Mouse (Mus musculus): ENCODE data around the gene Ptpn22. TPM values are rescaled to one million over a fixed set of nuclear protein-coding genes. Genes with fewer than 3 reads are reported as not detected.
"Not testable (repeated sequence)": the region's sequence is repeated elsewhere in the genome, so short reads cannot be mapped to it uniquely, and the experiment has no call there.

The Ptpn22 gene
- 0.28 TPM in 1 of 2 replicates, not detected in the other for polyA plus RNA-seq (2016; fragmentation: Nextera tagmentation; extraction: Ambion mirVana)

DNA sequence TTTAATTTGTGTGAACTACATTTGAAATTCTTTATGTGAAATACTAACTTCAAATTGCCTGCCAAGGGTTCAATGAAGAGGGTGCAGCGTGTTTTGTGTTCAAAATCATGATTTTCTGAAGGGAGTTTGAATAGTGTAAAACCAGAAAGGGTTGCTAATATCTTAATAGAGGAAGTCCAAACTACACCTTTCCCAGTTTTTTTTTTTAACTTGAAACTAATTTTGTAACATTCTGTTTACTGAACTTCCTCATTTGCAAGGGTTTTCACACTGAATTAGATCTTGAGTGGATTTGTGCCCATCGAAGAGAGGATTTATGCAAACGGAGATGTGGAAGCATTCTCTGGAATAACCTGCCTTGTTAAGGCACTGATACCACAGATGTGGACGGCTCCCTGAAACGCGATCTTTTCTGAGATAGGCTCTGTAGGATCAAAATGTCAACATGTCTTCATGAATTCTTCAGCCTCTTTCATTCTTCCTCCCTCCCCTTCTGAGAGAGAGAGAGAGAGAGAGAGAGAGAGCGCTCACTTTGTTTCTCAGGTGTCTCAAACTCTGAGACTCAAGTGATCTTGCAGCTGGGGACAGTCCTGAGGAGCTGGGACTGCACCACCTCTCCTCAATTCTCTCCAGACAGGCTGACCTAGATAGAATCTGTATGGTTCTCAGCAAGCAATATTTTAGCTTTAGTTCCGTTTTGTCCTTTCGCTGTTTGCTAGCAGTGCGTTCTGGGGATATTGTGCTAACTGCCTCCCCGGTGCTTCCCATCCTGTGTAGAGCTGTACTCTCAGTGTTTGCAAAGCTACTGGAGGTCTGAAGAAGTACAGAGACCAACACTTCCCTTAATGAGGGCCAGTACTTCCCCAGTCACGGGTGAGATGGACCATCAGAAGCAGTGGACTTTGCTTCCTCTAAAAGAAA, at the start of gene Ptpn22:
Gene Ptpn22 (plus strand): TSS at position 915 of the 921 bp plus-strand sequence.
- no peak within 1 kb of the TSS for H3K4me3 ChIP-seq
- H3K4me1 ChIP-seq = no peaks in the 10 kb centered on the region
- no peaks in the 10 kb centered on the region for H3K36me3 ChIP-seq
- 82% methylated on average over 12 of the region's 12 CpGs for WGBS
- H3K27me3 ChIP-seq (ENCODE audit: low read depth, poor library complexity, severe bottlenecking) = no peaks in the 10 kb centered on the region
- no peak for DNase-seq (ENCODE audit: low spot score)
- no peak within 1 kb of the TSS for H3K27ac ChIP-seq
- H3K9me3 ChIP-seq (replicated peaks) = no peaks in the 10 kb centered on the region

DNA sequence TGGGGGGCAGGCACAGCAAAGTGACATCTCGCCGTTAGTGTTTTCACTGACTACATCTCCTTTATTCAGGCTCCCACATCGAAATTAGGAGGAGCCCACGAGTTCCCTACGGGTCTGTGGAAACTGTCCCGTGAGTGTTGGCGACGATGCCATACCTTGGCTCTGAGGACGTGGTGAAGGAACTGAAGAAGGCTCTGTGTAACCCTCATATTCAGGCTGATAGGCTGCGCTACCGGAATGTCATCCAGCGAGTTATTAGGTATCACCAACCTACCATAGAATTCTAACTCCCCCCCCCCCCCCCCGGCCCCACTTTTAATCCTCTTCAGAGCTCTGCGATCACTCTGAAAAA, 49.8 kb upstream of the Ptpn22 start:
- Histone ChIP-seq H3K27ac (peak overlapping the region; percentile 92), H3K4me3 (peak overlapping the region; percentile 84), H3K27me3 (ENCODE audit: low read depth, poor library complexity, severe bottlenecking) (no peaks in the 10 kb centered on the region), H3K9me3 (replicated peaks) (no peaks in the 10 kb centered on the region), H3K4me1 (peaks cover 18% of the 10 kb centered on the region), H3K36me3 (peaks cover 46% of the 10 kb centered on the region)
- WGBS = 3% methylated on average over 14 of the region's 14 CpGs
- DNase-seq (ENCODE audit: low spot score) = no peak

DNA sequence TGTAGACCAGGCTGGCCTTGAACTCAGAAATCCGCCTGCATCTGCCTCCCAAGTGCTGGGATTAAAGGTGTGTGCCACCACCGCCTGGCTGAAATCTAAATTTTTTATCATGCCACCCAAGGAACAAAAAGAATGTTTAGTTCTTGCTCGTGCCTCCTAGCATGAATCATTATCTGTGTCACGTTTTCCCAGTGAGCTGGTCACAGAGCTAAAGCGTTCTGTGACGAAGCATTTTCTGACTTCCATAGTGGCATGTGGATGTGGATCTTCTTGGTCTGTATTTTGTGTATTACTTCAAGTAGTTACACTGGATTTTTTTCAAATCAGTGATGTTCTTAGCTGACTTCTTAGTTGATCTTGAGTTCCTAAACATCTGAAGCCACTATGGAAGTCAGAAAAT, 48.6 kb upstream of the Ptpn22 start:
- Histone ChIP-seq H3K36me3 (peaks cover 47% of the 10 kb centered on the region), H3K27me3 (ENCODE audit: low read depth, poor library complexity, severe bottlenecking) (no peaks in the 10 kb centered on the region), H3K4me3 (no peak overlapping the region), H3K4me1 (peaks cover 18% of the 10 kb centered on the region), H3K27ac (no peak overlapping the region), H3K9me3 (replicated peaks) (no peaks in the 10 kb centered on the region)
- WGBS = 90% methylated on average over 6 of the region's 6 CpGs
- DNase-seq (ENCODE audit: low spot score) = no peak

DNA sequence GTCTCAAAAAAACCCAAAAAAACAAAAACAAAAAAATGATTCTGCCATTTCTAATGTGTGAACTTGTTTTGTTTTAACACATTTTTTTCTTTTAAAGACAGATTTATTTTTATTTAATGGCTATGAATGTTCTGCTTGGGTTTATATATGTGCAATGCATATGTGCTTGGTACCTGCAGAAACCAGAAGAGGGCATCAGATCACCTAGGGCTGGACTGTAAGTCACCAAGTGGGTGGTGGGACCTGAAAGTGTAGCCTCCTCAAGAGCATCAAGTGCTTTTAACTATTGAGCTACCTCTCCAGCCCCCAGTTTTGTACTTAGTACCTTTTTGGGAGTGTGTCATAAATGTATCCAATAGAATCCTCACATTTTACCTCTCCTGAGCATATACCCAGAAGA, 32.0 kb upstream of the Ptpn22 start:
- H3K36me3 ChIP-seq = peaks cover 9% of the 10 kb centered on the region
- no peak for DNase-seq (ENCODE audit: low spot score)
- no peaks in the 10 kb centered on the region for H3K4me1 ChIP-seq
- H3K27me3 ChIP-seq (ENCODE audit: low read depth, poor library complexity, severe bottlenecking) = no peaks in the 10 kb centered on the region
- H3K27ac ChIP-seq = no peak overlapping the region
- H3K9me3 ChIP-seq (replicated peaks) = no peaks in the 10 kb centered on the region
- no peak overlapping the region for H3K4me3 ChIP-seq

DNA sequence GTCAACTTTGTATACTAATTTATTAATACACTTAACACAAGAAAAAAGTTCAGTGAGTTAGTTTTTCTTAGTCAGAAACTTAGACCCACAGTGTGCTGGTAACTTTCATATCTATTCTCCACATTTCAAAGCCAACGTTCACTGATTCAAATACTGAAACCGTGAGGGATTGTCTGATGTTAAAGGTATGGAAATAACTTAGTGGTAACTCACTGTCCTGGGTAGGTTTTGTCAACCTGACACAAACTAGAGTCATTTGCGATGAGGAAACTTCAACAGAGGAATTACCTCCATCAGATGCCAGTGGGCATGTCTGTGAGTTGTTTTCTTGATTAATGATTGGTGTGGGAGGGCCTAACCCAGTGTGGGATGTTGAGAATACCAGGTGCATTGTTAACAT, 30.6 kb upstream of the Ptpn22 start:
- H3K36me3 ChIP-seq = no peaks in the 10 kb centered on the region
- 89% methylated on average over 3 of the region's 3 CpGs for WGBS
- no peaks in the 10 kb centered on the region for H3K27me3 ChIP-seq (ENCODE audit: low read depth, poor library complexity, severe bottlenecking)

DNA sequence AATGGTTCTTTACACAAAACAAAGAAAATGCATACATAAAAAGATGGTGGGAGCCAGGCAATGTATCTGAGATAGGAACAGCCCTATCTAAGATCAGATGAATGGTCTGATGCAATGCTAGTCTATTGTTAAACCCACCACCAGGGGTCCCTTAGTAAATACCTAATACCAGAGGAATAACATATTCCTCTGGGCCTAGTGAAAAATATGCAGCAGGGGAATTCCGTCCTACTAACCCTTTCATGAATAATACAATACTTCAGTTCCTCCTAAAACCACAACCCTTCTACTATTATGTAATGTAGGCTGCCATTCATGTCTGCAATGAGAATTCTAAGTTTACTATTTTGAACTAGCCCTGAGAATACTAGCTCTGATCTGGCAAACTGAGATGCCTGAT, 28.9 kb upstream of the Ptpn22 start:
- DNase-seq (ENCODE audit: low spot score) = not testable (repeated sequence)

More for the DNA sequence above, 30.6 kb upstream of the Ptpn22 start:
- no peaks in the 10 kb centered on the region for H3K4me1 ChIP-seq
- H3K4me3 ChIP-seq = no peak overlapping the region
- no peak for DNase-seq (ENCODE audit: low spot score)
- no peak overlapping the region for H3K27ac ChIP-seq
- no peaks in the 10 kb centered on the region for H3K9me3 ChIP-seq (replicated peaks)

DNA sequence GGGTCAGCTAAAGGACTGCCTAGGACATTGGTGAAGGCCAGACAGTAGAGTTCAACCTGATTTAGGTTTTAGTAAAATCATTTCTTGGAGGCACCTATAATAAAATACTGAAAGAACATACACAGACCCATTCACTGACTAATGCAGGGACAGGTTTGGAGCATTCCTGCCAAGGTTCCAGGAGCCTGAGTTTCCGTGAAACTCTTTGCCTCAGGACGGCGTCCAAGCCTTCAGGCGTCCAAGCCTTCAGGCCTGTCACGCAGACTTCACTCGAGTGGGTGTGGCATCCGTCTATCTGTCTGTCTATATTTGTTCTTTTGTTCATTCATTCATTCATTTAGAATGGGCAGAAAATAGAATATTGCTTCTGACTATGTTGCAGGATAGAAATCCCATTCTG, 28.4 kb upstream of the Ptpn22 start:
- 88% methylated on average over 7 of the region's 7 CpGs for WGBS
- no peaks in the 10 kb centered on the region for H3K36me3 ChIP-seq
- no peaks in the 10 kb centered on the region for H3K27me3 ChIP-seq (ENCODE audit: low read depth, poor library complexity, severe bottlenecking)
- H3K9me3 ChIP-seq (replicated peaks) = no peaks in the 10 kb centered on the region
- H3K4me1 ChIP-seq = no peaks in the 10 kb centered on the region
- H3K27ac ChIP-seq = no peak overlapping the region
- no peak for DNase-seq (ENCODE audit: low spot score)
- H3K4me3 ChIP-seq = no peak overlapping the region

More for the DNA sequence above, 28.9 kb upstream of the Ptpn22 start:
- not testable (repeated sequence) for H3K4me1 ChIP-seq; H3K36me3 ChIP-seq; H3K27ac ChIP-seq; H3K4me3 ChIP-seq; H3K27me3 ChIP-seq (ENCODE audit: low read depth, poor library complexity, severe bottlenecking); H3K9me3 ChIP-seq (replicated peaks)
- 92% methylated on average over 1 of the region's 1 CpGs for WGBS

DNA sequence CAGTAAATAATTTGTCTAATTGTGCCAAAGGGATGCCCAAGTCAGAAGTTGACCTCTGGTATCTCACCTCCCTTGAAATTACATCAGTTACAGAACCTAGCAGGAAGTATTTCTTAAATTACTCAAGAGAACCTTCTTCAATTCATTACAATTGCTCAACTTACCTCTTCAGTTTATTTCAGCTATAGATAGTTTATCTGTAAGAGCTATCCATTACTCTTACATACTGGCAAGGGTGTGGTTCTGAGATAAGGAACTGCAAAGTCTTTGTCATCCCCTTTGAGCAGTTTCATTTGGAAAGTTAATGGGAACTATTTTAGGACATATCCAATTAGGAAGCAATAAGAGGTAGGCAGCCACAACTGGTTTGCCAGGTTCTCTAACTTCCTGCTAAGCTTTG, 27.2 kb upstream of the Ptpn22 start, which contains the start of gene Bcl2l15:
Gene Bcl2l15 (plus strand): TSS at position 176 of the 400 bp plus-strand sequence.
- H3K36me3 ChIP-seq = no peaks in the 10 kb centered on the region
- H3K27ac ChIP-seq = no peak within 1 kb of the TSS
- H3K4me3 ChIP-seq = no peak within 1 kb of the TSS
- H3K9me3 ChIP-seq (replicated peaks) = no peaks in the 10 kb centered on the region
- no peak for DNase-seq (ENCODE audit: low spot score)
- no peaks in the 10 kb centered on the region for H3K27me3 ChIP-seq (ENCODE audit: low read depth, poor library complexity, severe bottlenecking)
- H3K4me1 ChIP-seq = no peaks in the 10 kb centered on the region

DNA sequence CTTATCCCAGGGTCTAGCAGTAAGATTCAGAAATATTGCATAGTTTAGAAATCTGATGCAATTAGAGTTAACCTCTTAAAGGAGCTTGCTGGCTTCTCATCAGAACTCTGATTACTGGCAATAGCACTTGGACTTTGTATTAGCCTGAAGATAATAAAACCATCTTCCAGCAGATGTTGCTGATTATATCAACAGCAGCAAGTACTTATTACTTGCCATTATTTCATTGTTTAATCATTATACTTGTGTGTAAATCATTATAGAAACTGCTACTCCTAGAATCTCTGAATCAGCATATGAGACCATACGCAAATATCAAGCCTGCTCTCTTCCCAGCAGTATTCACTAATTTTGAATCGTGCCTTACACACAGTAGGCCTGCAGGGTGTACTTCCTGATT, 25.6 kb upstream of the Ptpn22 start:
- Histone ChIP-seq H3K27me3 (ENCODE audit: low read depth, poor library complexity, severe bottlenecking) (no peaks in the 10 kb centered on the region), H3K27ac (no peak overlapping the region), H3K4me1 (no peaks in the 10 kb centered on the region), H3K4me3 (no peak overlapping the region), H3K36me3 (no peaks in the 10 kb centered on the region), H3K9me3 (replicated peaks) (no peaks in the 10 kb centered on the region)
- DNase-seq (ENCODE audit: low spot score) = no peak
- WGBS = 94% methylated on average over 2 of the region's 2 CpGs

DNA sequence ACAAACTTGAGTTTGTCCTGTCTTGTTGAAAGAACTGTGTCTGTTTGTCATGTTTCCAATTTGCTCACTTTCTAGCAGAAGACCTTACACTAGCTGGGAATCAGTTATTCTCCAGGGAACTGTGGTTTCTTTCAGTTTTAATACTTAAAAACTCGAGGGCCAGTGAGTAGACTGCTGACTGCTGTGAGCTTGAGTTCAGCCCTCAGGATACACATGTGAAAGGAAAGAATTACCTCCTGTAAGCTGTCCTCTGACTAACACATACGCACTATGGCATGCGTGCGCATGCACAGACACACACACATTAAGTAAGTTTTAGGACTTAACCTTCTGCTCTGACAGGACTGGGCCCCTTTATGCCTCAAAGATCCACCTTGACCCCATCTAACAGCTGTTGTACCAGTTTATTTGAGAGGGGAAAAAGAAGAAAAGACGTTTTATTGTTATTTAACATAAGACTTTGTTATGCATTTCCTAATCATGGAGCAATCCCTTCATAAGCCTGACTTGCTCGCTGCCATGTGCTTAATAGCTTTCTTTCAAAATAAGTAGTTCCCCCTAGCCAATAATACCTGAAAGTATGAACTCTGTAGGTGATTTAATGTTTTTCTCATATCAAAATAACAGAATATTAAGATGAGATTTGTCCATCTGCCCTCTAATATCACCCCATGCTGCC, 24.2 kb upstream of the Ptpn22 start:
- Histone ChIP-seq H3K27ac (no peak overlapping the region), H3K4me1 (no peaks in the 10 kb centered on the region), H3K27me3 (ENCODE audit: low read depth, poor library complexity, severe bottlenecking) (no peaks in the 10 kb centered on the region), H3K36me3 (no peaks in the 10 kb centered on the region), H3K9me3 (replicated peaks) (no peaks in the 10 kb centered on the region), H3K4me3 (no peak overlapping the region)
- WGBS = 83% methylated on average over 6 of the region's 6 CpGs
- DNase-seq (ENCODE audit: low spot score) = no peak

DNA sequence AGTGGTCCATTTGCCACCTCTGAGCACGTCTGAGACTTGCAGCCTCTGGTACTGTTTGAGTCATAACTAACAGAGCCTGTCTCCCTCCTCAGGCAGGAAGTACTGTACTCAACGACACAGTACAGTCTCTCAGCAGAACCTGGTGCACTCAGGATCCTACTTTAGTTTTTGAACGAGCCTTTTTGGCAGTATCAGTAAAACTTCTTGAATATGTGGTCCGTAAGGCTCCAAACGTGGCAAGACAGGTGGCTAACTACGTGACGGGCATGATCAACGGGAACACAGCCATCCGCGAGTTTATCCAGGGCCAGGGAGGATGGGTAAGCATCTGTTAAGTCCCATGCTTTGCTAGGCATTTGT, 23.7 kb upstream of the Ptpn22 start:
- no peak overlapping the region for H3K4me3 ChIP-seq
- WGBS = 86% methylated on average over 10 of the region's 10 CpGs

DNA sequence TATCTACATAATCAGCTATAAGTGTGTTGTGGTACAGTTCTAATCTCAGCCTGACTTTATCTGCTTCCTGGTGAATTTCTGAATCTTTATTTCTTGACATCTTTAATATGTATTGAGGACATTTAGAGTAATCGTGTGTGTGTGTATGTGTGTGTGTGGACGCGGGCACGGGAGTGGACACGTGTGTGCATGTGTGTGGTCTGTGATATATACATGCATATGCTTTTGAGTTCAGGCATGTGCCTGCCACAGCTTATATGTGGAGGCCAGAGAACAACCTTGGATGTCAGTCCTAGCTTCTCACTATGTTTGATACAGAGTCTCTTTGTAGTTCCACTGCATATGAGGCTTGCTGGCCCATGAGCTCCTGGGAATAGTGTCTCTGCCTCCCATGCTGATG, 23.1 kb upstream of the Ptpn22 start:
- no peak overlapping the region for H3K4me3 ChIP-seq
- H3K9me3 ChIP-seq (replicated peaks) = no peaks in the 10 kb centered on the region
- no peaks in the 10 kb centered on the region for H3K4me1 ChIP-seq
- no peak overlapping the region for H3K27ac ChIP-seq
- DNase-seq (ENCODE audit: low spot score) = no peak
- no peaks in the 10 kb centered on the region for H3K27me3 ChIP-seq (ENCODE audit: low read depth, poor library complexity, severe bottlenecking)
- WGBS = 96% methylated on average over 5 of the region's 5 CpGs
- no peaks in the 10 kb centered on the region for H3K36me3 ChIP-seq

More for the DNA sequence above, 23.7 kb upstream of the Ptpn22 start:
- no peaks in the 10 kb centered on the region for H3K27me3 ChIP-seq (ENCODE audit: low read depth, poor library complexity, severe bottlenecking)
- no peaks in the 10 kb centered on the region for H3K4me1 ChIP-seq
- no peaks in the 10 kb centered on the region for H3K9me3 ChIP-seq (replicated peaks)
- no peaks in the 10 kb centered on the region for H3K36me3 ChIP-seq
- no peak overlapping the region for H3K27ac ChIP-seq
- DNase-seq (ENCODE audit: low spot score) = no peak

DNA sequence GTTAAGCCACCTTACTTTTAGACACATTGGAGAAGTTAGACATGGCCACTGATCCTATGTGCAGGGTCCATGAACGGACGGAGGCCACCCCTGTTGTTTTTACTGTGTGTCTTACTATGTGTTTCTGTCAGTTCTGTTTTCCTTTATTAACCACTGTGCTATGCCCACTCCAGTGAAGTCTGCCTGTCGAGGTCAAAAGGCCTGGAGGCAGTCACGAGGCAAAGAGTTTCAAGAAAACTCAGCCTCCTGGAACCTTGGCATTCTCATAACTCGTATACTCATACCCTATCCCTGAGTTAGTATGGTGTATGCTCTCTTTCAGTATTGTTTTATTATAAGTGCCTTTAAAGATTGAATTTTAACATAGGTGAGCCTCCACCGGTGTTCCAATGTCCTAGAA, 19.9 kb upstream of the Ptpn22 start:
- no peak for DNase-seq (ENCODE audit: low spot score)
- Histone ChIP-seq H3K27me3 (ENCODE audit: low read depth, poor library complexity, severe bottlenecking) (no peaks in the 10 kb centered on the region), H3K36me3 (no peaks in the 10 kb centered on the region), H3K27ac (no peak overlapping the region), H3K4me3 (no peak overlapping the region), H3K4me1 (no peaks in the 10 kb centered on the region), H3K9me3 (replicated peaks) (no peaks in the 10 kb centered on the region)
- 92% methylated on average over 6 of the region's 6 CpGs for WGBS
